Mouse (Mus musculus) testis, adult 2 months (tissue): ENCODE measurements around the gene Grm1.

Experiments
- CTCF ChIP-seq: fragments of 200-500 bp; IDR thresholded peaks from 2 replicates; pipeline ENCODE4 v1.5.1; 2012; ENCODE audit warnings: low read depth, mild to moderate bottlenecking, inconsistent platforms, low read length, moderate library complexity; ENCODE audit not compliant: control insufficient read depth, insufficient read depth, insufficient replicate concordance
- POLR2A ChIP-seq: fragments of 200-500 bp; IDR thresholded peaks from 2 replicates; pipeline ENCODE4 v1.6.1; 2012; ENCODE audit warnings: low read depth, mild to moderate bottlenecking, inconsistent platforms, low read length, moderate library complexity; ENCODE audit not compliant: control insufficient read depth

- TF ChIP-seq POLR2A (no peak), CTCF (no peak)
These were observed 16.4 kb upstream of the Grm1 start for GRCm38 (mm10) chr10:11098475-11099044.
